Mouse (Mus musculus) heart, postnatal 4 days (tissue): ENCODE data around the gene Exph5. TPM values are rescaled to one million over a fixed set of nuclear protein-coding genes. Genes with fewer than 3 reads are reported as not detected.

Experiments used
- DNase-seq: peaks from one replicate; pipeline ENCODE4 v3.0.0; 2021
- microRNA-seq, 2 experiments: library from miRNA; unstranded; fragments of <30 nt; microRNA quantifications; one replicate each; pipeline ENCODE4 v1.2.0; 2021 to 2022
- total RNA-seq, 2 experiments: library from RNA; stranded (reverse); gene quantifications; 2 replicates each; pipeline ENCODE4 v1.2.3; 2021

Exph5 gene
- total RNA-seq, 2 experiments from 2014 or later: 0.36 to 0.38 TPM

- DNase-seq: peak; percentile 74
Observed at GRCm38 (mm10) chr9:53404753-53405722, 103.6 kb downstream of the Exph5 start.

GRCm38 (mm10) chr9:53408548-53408947 is 107.1 kb downstream of the Exph5 start:
- no peak for DNase-seq

GRCm38 (mm10) chr9:53408953-53409361 is 107.5 kb downstream of the Exph5 start:
- no peak for DNase-seq

- no peak for DNase-seq
Observed at GRCm38 (mm10) chr9:53409427-53409826, 108.0 kb downstream of the Exph5 start.

GRCm38 (mm10) chr9:53422133-53422896 is 120.8 kb downstream of the Exph5 start:
- no peak for DNase-seq

GRCm38 (mm10) chr9:53426726-53427125 is 125.3 kb downstream of the Exph5 start:
- DNase-seq: no peak

Small RNAs within 50 kb of the gene (microRNA-seq; reads per million reads assigned to microRNA genes)
- gene Mir130c: 0 reads per million in 2 experiments

Other genes with a start within 250 kb of the Exph5 start
- 10 to 100 TPM; 12.1 to 12.8 TPM for gene Ddx10, start 53.6 kb upstream of the Exph5 start, total RNA-seq
- 10 to 100 TPM; 15.7 to 16.1 TPM for gene Kdelc2, start 82.4 kb downstream of the Exph5 start, total RNA-seq
- under 1 TPM in 1 of 2 experiments, not detected in 1; 0.52 TPM for gene 4930550C14Rik, start 100.7 kb downstream of the Exph5 start, total RNA-seq
- gene Atm, start 235.1 kb downstream of the Exph5 start, total RNA-seq: 10 to 100 TPM; 11.5 to 12.5 TPM
- 10 to 100 TPM; 14.9 to 16.8 TPM for gene Npat, start 235.4 kb downstream of the Exph5 start, total RNA-seq